Mouse (Mus musculus) left cerebral cortex, postnatal 25 days (tissue): ENCODE measurements around the gene Tmem151a. TPM values are rescaled to one million over a fixed set of nuclear protein-coding genes. Genes with fewer than 3 reads are reported as not detected.

Experiments used
- DNase-seq, 2 experiments: peaks; one replicate each; pipeline ENCODE4 v3.0.0; 2022; ENCODE audit warnings: low spot score in 2 of 2, mixed read lengths in 1 of 2
- intact Hi-C: fragments of 180-260 bp; cut with DNase I; formaldehyde crosslinking; loops from one replicate; pipeline ENCODE4 v1.15.1; 2025
- total RNA-seq, 2 experiments: library from RNA; stranded (reverse); gene quantifications; 2 replicates each; pipeline ENCODE4 v1.2.3; 2021

Tmem151a gene
- total RNA-seq, 2 experiments from 2014 or later: 163 to 164 TPM

DNA sequence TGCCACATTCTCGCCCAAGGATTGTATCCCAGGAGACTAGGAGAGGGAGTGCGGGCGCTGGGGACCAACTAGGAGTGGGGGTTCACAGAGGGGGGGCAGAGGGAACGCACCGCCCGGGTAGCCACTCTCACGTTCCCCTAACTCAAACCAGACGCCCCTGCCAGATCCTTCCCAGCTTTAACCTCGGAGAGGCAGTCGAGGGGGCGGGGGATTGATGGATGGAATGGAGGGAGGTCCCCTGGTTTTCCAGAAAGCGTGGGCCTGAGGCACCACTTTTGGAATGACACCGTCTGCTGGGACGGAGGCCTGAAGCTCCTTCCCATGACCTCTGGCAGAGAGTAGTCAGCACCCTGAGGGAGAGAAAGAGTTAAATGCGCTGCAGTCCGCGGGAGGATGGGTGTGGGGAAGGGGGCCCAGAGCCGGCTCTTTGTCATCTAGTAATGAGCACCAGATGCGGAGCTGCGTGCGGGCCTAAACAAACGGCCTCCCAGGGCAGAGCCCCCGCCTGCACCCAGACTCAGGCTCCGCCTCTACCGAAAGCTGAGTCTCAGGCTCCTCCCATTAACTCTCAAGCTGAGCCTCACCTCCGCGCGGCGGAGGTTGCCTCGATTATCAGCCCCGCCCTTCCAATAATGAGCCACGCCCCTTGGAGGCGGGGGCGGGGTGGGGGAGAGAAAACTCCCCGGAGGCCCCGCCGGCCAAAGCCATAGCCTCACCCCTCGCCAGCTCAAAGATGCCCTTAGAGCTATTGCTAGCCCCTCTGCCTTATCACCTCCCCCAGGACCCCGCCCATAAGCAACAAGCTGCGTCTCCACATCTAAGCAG is 13.6 kb downstream of the Tmem151a start:
- peak in 1 of 2 experiments; percentile 48 for DNase-seq

DNA sequence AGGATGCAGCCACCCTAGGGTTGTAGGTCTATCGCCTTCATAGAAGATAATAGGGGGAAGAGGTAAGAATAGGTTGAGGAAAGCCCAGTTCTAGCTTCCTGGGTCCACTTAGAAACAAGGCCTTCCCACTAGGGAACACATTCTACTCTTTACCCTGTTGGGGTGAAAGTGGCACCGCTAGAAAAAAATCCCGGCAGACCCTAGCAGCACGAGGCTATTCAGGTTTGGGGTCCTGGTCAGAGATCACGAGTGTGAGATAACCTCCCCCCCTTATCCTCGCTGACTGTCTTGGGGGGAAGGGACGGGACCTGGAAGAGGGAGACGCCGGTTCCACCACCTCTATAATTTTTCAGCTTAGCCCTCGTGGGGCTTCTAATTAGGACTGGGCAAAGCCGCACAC is 14.3 kb downstream of the Tmem151a start:
- DNase-seq: no peak
- intact Hi-C loops: loop anchor here (5.0 kb wide), 1 partner anchor 54 kb away; no protein-coding TSS in a partner anchor

More for the DNA sequence above, 13.6 kb downstream of the Tmem151a start:
- intact Hi-C loops: loop anchor here (2.0 to 5.0 kb wide), 2 partner anchors 15 to 54 kb away; no protein-coding TSS in a partner anchor

DNA sequence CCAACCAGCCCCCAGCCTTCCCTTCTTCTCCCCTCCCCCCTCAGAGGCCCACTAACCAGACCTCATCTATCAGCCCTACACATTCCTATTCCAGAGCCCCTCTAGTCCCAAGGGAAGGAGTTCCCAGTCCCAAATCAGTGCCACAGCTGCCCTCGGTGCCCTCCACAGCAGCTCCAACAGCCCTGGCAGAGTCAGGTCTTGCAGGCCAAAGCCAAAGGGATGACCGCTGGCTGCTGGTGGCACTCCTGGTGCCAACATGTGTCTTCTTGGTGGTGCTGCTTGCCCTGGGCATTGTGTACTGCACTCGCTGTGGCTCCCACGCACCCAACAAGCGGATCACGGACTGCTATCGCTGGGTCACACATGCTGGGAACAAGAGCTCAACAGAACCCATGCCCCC is 15.4 kb downstream of the Tmem151a start:
- DNase-seq: no peak
- intact Hi-C loops: loop anchor here (5.0 kb wide), 1 partner anchor 53 kb away; no protein-coding TSS in a partner anchor

DNA sequence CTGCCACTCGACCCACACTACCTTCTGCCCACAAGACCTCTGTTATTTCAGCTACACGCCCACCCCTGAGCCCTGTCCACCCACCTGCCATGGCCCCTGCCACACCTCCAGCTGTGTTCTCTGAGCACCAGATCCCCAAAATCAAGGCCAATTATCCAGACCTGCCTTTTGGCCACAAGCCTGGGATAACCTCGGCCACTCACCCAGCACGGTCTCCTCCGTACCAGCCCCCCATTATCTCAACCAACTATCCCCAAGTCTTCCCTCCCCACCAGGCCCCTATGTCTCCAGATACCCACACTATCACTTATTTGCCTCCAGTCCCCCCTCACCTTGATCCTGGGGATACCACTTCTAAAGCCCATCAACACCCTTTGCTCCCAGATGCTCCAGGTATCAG is 15.8 kb downstream of the Tmem151a start:
- intact Hi-C loops: no loop called here
- no peak for DNase-seq

DNA sequence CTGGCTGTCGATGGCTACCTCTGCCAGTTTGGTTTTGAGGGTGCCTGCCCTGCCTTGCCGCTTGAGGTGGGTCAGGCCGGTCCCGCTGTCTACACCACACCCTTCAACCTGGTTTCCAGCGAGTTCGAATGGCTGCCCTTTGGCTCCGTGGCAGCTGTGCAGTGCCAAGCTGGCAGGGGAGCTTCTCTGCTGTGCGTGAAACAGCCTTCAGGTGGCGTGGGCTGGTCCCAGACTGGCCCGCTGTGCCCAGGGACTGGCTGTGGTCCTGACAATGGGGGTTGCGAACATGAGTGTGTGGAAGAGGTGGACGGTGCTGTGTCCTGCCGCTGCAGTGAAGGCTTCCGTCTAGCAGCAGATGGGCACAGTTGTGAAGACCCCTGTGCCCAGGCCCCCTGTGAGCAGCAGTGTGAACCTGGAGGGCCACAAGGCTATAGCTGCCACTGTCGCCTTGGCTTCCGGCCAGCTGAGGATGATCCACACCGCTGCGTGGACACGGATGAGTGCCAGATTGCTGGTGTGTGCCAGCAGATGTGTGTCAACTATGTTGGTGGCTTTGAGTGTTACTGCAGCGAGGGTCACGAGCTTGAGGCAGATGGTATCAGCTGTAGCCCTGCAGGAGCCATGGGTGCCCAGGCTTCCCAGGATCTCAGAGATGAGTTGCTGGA is 16.6 kb downstream of the Tmem151a start:
- intact Hi-C loops: no loop called here
- DNase-seq: no peak

DNA sequence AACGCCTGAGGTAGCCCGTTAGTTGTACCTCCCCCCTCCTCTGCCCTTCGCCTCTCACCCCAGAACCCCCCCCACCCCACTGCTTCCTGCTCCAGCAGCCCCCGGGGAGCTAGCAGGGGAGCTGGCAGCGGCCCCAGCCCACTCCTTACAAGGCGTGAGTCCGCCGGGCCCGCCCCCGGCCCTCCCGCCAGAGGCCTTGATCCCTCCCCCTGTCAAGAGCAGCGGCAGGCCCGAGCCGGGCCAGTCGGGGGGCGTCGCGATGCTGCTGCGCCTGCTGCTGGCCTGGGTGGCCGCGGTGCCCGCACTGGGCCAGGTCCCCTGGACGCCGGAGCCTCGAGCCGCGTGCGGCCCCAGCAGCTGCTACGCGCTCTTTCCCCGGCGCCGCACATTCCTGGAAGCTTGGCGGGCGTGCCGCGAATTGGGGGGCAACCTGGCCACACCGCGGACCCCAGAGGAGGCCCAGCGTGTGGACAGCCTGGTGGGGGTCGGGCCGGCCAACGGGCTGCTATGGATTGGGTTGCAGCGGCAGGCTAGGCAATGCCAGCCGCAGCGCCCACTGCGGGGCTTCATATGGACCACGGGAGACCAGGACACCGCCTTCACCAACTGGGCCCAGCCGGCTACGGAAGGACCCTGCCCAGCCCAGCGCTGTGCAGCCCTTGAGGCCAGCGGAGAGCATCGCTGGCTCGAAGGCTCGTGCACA is 17.3 kb downstream of the Tmem151a start, which contains the start of gene Cd248:
Gene Cd248 (plus strand): TSS at position 212 of the 703 bp plus-strand sequence.
- intact Hi-C loops: no loop called here
- peak in 1 of 2 experiments; percentile 17 for DNase-seq

DNA sequence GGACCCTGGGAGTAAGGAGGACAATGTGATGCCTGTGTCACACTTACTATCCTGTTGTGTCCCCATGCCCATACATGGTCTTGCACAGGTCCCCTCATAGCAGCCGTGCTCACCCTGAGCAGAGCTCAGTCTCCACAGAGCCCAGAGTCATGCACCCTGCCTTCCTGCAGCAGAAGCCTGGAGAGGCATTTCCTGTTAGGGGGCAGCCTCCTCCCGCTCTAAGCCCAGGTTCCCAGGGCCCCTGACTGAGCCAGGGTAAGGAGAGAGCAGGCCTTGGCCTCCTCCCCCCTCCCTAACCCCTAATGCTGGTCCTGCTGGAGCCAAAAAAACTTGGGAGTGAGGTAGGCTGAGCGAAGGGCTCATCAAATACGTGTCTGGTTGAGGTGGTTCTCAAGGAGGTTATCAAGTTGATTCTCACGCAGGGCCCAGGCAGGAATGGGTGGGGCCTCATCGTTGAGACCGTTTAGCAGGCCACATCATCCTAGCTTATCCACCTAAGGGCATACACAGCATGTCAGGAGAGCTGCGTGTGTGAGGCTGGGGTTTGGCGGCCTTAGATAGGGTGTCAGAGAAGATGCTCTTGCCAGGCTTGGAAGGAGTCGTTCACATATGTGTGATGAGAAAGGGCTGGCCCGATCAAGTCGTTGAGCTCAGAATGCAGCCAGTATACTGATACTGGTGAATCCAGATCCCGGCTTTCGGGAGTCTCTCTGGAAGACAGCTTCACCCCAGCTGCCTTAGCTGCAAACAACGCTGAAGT is 18.1 kb downstream of the Tmem151a start:
- intact Hi-C loops: no loop called here
- DNase-seq: no peak

DNA sequence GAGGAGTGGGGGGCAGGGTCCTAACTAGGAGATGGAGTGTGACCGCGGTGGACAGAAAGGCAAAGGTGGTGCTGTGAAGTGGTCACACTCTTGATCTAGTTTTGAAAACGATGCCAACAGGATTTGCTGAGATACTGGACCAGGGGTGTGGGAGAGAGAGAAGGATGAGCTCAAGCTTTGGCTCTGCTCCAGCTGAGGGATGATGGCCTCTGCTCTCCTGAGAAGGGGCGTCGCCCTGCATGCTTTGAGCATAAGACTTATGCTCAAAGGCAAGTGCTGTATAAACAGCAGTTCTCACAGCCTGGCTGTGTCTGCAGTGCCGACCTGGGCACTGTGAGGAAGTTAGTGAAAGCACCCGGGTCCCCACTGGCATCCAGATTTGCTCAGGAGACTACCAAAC is 20.2 kb downstream of the Tmem151a start:
- intact Hi-C loops: no loop called here
- no peak for DNase-seq

DNA sequence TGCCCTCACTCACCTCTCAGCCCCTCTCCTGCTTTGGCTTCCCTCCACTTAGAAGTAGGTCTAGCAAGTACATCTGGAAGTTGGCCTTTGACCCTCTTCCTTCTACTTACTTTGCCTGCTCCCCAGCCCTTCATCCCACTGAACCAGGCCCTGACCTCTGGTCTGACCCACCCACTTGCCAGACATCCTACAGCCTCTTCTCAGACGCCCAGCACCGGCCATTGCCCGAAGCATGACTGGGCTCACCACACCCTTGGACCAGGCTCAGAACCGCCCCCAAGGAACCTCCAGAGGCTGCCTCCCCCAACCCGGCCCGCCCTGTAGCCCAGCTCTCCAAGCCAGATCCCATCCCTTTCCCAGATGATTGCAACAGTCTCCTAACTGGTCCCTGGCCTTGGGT is 22.9 kb downstream of the Tmem151a start:
- intact Hi-C loops: no loop called here
- DNase-seq: no peak

DNA sequence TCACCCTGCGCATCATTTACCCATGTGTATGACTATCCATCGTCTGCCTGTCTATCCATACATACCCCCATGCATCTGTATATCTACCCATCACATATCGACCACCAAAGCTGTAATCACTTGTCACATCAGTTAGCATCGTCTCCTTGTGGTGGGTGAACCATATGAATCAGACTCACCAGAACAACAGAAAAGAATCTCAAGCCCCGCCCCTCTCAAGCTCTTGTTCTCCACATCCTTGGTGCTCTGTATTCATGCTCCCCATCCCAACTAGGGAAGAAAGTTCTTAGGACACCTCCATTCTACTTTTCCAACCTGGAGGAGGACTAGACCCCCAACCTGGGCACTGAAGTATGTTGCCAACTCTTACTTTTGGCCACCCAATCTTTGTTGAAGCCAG is 23.3 kb downstream of the Tmem151a start:
- intact Hi-C loops: no loop called here
- no peak for DNase-seq

DNA sequence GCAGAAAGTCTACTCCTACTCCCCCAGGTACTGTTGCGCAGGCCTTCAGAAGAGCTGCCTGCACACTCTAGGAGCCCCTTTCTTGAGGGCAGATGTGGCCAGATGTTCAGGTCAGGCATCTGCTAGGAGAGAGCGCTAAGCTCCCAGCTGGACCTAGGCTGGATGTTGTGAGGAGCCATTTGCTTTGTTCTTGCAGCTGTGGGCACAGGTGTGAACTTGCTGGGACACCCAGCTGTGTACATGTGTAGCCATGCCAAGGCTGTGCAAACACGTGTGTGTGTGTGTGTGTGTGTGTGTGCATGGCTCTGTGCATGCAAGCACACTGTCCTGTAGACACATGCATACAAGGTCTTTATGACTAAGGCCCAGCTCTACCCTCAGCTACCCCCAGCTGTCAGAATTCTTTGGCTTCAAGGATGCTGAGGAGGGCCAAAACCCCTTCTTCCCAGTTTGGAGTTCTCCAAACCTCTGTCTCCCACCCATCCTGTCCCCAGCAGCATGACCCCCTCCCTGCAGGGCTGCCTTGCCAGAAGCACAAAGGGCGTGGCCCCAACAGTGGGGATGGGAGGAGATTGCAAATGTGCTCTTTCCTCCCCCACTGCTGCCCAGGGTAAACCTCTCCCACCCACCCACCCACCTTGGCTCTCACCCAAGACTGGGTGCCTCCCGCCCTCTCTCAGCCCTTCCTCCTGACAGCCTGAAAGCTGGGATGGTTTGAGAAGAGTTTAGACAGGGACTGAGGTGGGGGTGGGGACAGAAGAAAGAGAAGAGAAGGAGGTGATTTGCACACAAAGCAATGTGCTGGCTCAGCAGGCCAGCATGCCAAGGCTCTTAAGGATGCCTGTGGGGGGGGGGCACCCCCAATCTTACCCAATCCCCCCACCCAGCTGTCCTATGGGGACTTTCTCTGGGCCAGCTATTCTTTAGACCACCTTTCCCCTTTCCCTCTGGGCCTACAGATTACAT is 24.7 kb downstream of the Tmem151a start:
- DNase-seq: no peak
- intact Hi-C loops: no loop called here

DNA sequence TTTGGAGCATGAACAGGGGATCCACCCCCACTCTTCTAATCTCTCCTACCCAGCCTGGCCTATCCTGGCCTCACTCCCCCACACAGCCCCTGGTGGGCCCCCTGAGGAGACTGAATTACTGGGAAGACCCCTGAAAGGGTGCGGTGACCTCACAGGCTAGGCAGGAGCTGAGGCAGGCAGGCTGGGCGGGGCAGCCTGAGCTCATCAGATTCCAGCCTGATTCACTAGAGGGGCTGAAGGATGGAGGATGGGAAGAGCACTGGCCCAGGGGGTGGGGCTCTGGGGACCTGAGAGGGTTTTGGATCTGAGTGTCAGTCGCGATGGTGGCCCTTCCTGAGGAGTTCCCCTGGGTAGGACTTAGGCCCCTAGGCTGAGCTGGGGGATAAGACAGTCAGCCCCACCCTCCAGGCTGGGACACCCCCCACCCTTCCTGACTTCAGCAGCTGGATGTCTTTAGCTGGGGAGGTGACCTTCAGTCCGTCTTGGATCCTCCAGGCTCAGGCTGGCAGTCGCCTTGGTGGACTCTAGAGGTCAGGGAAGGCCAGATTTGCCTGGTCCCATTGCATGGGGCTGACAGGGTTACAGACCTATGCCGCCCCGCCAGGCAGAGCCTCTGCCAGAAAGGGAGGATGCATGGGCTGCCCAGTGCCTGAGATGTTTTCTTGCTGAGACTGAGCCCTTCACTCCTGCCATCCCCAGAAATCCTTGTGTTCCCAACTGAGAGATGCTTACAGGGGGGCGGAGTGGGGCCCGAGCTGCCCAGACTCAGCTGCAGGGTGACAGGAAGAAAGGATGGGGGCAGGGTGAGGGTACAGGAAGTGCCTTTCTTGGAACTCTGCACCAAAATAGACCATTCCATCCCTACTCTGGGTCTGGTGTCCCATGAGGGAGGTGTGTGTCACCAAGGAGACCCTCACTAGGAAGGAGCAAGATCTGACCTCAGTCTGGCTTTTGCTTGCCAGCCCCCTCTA is 26.2 kb downstream of the Tmem151a start:
- no peak for DNase-seq
- intact Hi-C loops: no loop called here

DNA sequence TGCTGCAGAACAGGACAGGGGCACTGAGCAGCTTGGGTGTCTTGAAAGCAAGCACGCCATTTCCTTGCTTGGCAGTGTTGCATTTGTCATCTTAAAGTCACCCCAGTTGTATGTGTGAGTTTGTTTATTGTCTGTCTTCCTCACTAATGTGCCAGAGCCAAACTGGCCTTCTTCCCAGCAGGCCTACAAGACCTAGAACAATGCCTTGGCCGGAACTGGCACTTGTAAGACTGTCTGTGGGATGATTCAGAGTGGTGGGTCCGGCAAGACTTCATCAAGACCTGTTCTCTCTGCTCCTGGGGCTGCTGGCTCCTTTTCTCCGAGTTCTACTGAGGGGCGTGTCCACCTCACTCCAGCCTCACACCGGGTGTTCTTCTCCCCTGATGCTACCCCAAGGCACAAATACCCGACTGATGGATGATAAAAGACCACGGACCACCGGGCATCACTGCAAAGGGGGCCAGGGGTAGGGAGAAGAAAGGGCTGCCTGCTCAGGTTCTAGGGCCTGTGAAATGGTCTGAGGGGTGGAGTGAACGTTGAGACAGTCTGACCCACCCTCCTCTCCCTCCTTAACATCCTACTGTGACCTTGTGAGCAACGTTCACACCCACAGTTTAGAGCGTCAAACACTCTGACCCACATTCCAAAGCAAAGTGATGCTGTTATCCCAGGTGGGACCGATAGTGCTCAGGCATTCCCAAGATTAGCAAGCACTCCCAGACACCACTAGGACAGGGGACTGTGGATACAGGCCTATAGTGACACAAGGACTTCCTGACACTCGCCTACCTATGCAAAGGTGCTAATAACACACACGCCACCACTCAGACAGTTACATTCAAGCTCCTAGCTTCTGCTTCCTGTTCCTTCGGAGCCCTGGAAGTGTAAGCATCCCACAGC is 27.2 kb downstream of the Tmem151a start:
- DNase-seq: no peak
- intact Hi-C loops: loop anchor here (2.0 kb wide), 1 partner anchor 15 kb away; no protein-coding TSS in a partner anchor

DNA sequence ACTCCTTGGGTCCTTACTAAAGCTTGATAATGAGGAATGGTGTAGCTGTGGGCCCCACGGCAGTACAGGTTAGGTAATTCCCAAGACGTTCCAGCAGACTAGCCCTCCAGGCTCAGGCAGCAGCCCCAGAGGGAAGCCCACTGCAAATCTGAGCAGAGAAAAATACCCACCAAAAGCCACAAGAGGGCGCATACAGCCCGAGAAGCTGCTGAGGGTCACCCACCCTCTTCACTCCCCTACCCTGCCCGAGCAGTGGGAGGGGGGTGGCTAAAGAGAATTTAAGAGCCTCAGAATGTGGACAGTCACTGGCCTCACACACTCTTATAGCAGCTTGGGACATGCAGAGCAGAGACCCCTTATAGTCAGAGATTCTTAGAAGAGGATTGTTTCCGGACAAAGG is 29.1 kb downstream of the Tmem151a start:
- DNase-seq: no peak
- intact Hi-C loops: loop anchor here (2.0 kb wide), 1 partner anchor 17 kb away; no protein-coding TSS in a partner anchor

DNA sequence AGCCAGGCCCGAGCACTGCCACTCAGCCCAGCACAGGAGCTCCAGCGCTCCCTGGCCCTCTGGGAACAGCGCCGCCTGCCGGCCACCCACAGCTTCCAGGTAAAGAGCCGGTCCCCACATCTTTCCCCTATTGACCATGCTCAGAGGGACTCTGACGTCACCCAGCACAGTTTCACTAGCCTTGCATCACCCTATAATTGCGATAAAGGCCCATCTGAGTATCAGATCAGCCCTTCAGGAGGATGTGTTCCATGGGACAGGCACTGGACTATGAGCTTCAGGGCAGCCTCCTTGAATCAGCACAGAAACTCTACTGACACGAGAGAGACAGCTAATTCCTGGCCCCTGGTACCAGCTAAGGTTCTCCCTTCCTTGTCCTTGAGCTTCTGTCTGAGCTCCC is 31.4 kb downstream of the Tmem151a start:
- peak in 1 of 2 experiments; percentile 51 for DNase-seq
- intact Hi-C loops: no loop called here

DNA sequence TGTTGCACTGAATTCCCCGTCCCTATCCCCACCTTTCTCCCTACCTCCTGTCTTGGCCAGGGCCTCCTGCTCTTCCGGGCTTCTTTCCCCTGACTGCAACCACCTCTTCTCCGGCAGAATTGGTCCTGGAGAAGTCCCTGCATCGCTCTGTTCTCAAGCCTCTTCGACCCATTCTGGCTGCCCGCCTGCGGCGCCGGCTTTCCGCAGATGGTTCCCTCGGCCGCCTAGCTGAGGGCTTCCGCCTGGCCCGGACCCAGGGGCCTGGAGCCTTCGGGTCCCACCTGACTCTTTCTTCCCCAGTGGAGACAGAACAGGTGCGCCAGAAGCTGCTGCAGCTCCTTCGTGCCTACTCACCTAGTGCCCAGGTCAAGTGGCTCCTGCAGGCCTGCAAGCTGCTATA is 32.5 kb downstream of the Tmem151a start:
- no peak for DNase-seq
- intact Hi-C loops: no loop called here
